Mouse (Mus musculus) right cerebral cortex, adult 2 months (tissue): ENCODE data around the gene Col5a1.
A peak's percentile ranks its signal among the peaks of the same experiment; 100 is the strongest.

ENCODE experiments used
- DNase-seq, 2 experiments: peaks; one replicate each; pipeline ENCODE4 v3.0.0; 2021 to 2022; ENCODE audit warnings: low spot score in 2 of 2

The Col5a1 gene

GRCm38 (mm10) chr2:27886148-27886551 lies at the start of gene Col5a1:
Col5a1 (plus strand) TSS chr2:27886425.
- peak in 1 of 2 experiments; percentile 20 for DNase-seq

GRCm38 (mm10) chr2:27838112-27838511 lies 48.1 kb upstream of the Col5a1 start:
- DNase-seq, result no peak

DNA sequence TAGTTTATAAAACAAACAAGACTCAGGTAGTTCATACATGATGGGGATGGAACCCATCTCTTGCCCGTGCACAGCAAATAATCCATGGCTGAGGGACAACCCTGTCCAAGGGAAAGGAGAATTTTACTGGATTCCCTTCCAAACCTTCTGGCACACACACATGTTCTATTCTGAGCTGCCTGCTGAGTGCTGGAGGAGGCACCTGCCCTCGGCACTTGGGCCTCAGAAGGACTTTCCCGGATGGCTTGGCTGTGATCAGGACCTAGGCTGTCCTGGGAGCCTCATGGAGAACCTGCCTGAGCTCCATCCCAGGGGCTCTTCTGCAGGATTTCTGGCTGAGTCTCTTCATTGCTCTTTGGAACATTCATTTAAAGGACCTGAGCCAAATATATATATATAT lies 45.3 kb upstream of the Col5a1 start:
- no peak for DNase-seq

DNA sequence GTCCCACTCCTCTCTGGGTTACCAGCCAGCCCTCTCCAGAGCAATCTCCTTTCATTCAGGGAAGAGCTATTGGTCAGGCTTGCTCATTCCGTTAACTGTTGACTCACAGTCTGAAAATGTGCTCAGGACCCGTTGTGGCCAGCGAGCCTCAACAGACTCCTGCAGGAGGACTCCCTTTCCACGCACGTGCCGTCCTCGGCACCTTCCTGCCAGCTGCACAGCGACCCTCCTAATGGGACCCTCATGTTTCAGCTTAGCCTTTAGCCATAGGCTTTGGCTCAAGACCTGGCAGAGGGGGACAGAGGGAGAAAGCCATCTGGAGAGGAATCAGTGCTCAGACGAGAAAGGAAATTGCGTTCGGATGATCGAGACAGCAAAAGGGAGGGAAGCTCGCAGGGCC lies 43.3 kb upstream of the Col5a1 start:
- DNase-seq, result no peak

DNA sequence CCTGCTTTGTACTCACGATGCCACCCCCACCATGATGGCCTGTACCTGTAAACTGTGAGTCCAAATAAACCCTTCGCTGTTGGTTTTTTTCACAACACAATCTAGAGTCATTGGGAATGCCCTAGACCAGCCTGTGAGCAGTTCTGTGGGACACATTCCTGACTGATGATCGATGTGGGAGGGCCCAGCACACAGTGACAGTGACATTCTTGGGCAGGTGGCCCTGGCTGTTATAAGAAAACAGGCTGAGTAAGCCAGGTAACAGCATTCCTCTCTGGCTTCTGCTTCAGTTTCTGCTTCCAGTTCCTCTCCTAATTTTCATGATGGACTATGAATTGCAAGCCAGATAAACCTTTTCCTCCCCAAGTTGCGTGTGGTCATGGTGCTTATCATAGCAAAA lies 41.3 kb upstream of the Col5a1 start:
- DNase-seq, result no peak

DNA sequence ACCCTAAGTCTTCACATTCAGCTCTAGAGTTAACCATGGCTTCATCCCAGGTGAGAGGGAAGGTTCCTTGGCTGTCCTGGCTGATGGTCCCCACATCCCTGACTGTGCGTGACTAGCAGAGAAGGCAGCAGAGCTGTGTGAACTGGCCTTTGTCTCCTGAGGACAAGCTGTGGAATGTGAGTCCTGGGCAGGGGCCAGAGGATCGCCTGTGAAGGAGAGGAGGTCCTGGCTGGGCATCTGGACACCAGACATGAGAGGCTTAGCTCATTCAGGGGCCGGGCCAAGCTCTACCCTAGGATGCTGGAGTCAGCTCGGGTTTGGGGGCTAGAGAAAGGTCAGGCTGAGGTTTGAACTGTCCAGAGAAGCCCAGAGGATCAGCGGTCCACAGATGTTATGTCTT lies 39.2 kb upstream of the Col5a1 start:
- DNase-seq, result no peak

DNA sequence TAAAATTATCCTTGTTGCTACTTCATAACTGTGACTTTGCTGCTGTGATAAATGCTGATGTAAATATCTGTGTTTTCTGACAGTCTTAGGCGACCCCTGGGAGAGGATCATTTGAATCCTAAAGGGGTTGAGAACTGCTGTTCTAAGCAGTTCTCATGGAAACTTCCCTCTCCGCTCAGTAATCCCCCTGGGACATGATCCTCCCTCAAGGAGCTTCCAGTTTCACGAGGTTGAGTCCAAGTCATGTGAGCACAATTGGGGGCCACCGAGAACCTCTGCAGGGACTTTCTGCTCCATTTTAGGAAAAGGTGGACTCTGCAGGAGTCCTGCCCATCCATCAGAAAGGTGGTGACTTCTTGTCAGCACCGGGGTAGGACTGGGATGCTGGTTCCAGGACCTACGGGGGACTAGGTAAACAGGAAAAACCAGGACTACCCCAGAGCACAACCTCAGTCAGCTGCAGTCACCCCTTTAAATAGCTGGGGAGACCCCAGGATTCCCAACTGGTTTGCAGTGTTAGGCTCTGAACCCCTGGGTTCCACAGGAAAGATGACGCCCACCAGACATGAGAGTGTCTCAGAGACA lies 38.3 kb upstream of the Col5a1 start:
- no peak for DNase-seq

GRCm38 (mm10) chr2:27848466-27848865 lies 37.8 kb upstream of the Col5a1 start:
- DNase-seq, result no peak

DNA sequence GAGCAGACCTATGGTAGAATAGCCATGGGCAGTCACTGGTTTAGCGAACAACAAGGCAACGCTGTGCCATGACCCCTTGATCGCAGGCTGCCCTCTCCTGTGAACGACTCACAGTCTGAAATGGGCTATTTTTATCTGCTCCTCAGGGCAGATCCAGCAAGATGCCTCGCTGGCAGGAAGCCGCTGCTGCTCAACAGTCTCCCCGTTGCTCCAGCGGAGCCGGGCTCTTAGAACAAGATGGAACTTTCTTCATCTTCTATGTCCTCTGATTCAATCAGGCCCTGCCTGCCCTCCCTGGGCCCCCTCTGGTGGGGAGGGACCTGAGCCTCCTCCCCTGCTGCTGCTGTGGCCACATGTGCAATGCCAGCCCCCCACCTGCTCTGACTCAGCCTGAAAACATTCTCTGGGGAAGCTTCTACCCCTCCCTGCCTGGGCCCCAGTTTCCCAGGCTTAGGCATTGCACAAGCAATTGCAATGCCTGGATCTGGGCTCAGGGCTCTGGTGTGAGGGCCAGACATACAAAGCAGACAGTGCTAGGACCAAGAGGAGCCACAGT lies 27.8 kb upstream of the Col5a1 start:
- DNase-seq, result no peak

- no peak for DNase-seq
Measured at GRCm38 (mm10) chr2:27861576-27862238, 24.5 kb upstream of the Col5a1 start.

DNA sequence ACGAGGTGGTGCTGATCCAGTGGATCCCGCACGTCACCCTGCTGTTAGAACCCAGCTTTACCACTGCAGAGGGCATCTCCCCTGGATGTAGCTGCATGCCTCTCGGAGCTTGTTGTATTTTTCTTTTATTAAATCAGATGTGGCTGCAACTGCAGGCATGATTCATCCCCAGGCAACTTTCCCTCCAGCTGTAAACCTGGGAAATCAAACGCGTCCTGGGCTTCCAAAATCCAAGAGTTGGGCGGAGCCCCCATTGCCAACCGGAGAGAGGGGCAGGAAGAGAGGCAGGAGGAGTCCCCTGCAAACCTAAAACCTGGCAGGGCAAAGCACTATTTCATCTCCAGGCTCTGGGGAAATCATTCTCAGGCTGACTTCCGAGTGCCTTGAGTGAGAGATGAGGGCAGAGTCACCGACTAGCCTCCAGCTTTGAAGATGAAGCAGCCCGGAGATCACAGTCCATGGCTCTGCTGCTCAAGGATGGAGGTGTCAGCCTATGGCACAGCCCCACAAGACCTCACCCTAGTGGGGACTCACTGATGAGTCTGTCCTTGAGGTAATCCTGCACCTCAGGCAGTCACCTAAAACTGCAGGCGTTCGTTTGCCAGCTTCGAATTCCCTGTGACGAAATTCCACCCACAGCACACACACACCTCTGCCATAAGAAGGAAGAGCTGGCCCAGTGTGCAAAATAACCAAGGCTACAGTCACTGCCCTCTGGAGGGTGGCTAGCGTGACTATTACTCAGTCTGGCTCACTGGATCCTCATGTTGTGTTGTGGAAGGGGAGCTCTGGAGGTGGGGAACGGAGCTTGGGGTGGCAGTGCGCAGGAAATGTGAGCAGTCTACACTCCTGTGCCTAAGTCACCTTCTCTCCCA lies 21.5 kb upstream of the Col5a1 start:
- peak in 1 of 2 experiments; percentile 20 for DNase-seq

DNA sequence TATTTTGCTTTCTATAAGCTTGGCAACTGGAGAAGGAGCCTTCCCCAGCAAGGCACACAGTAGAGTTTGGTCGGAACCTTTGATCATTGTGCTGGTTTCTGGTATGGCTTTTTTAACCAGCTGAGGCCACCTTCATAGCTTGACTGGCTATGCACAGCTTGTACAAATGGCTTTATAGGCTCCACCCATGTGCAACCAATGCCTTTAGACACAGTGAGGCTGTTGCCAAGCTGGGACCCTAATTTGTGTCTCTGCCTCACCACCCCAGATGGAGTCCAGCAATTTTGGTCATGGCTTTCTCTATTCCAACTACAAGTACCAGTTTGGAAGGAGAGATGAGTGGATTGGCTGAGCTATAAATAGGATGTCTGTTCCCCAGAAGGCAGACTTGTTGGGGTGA lies 15.6 kb upstream of the Col5a1 start:
- DNase-seq, result no peak

- DNase-seq, result no peak
Measured at GRCm38 (mm10) chr2:27871056-27871455, 15.2 kb upstream of the Col5a1 start.

GRCm38 (mm10) chr2:27872276-27872675 lies 13.9 kb upstream of the Col5a1 start:
- no peak for DNase-seq

GRCm38 (mm10) chr2:27873030-27873429 lies 13.2 kb upstream of the Col5a1 start:
- DNase-seq, result no peak

GRCm38 (mm10) chr2:27874596-27874995 lies 11.6 kb upstream of the Col5a1 start:
- no peak for DNase-seq

DNA sequence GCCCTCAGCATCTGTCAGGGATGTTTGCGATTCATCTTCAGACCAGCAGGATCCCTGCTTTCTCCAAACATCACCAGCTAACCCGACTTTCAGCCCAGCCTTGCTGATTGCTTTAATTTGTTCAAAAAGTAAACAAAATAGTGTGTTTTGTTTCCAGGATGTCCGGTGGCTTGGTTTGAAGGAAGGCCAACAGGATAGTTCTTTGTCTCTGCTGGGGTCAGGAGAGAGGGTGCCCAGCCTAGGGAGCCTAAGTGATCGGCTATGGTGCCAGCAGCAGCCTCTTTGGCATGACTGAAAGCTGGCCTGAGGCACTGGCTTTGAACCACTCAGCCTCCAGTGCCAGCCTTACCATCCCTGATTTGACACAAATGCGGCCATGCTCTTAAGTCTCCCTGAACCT lies 11.0 kb upstream of the Col5a1 start:
- DNase-seq, result no peak

DNA sequence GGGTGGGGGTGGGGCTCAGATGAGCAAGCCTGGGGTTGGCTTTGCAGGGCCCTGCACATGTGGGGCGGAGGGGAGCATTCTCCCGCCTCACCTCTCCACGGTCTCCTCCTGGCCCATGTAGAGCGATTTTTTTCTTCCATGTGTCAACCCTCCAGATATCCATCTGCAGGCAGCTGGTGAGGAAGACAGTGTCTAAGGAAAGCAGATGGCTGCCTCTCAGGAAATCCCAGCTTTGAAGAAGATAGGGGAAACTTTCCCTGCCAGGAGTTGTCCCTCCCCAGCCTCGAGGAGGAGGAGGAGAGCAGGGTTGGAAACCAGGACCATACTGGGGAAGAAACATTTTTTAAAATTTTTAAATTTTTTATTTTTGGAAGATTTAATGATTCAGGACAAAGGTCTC lies 10.4 kb upstream of the Col5a1 start:
- DNase-seq, result no peak

DNA sequence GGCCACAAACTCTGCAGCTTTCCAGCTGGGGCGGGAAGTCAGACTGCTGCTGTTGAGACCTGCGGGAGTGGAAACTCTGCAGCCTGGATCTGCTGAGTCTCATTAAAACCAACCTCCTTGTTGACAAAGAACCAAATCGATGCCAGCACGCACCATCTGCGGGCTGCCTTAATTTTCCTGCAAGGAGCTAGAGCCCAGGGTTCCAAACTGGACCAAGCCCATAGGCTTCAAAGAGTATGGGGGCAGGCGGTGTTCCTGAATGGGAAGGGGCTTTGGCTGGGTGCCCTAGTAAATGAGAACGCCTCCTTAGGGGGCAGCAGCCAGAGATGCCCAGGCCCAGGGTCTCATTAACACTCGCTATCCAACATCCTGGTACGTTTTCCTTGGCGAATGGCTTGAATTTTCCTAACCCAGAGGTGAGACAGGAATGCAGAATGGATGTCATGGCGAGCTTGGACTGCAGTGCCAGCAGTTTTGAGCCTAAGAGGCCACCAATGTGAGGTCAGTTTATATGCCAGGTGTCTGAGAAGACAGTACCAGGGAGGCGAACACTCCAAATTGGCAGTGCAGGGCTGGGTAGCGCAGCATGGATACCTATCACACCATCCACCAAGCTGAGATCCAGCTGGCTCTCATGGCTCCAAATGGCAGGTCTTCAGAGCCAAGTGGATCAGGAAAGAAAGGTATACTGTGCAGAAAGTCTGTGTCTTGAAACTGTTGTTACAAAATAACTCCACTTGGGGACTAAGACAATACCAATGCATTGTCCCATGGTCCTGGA lies 9.3 kb upstream of the Col5a1 start:
- DNase-seq, result no peak

DNA sequence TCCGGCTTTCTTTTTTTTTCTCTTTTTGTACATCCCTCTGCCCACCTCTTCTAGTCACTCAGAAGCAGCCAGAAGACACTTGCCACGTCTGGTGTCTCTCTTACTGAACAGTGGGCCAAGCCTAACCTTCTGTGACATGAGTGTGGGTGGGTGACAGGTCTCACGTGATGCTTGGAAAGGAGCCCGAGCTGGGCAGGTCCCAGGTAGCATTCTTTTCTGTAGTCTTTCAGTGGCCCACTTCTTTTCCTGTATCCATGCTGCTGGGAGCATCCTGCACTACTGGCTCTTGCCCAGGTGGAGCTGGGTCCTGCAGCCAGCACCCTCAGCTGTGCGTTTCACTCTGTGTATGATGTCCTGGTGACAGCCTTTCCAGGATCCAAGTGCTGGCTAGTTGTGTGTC lies 8.2 kb upstream of the Col5a1 start:
- DNase-seq, result no peak

GRCm38 (mm10) chr2:27883276-27883675 lies 2.9 kb upstream of the Col5a1 start:
- no peak for DNase-seq
